16 mouse cellular contexts compared by ENCODE assay signal in genomic region chrX:8178871-8179270, GRCm38 (mm10).
"Had no signal": no experiment of that assay in that cellular context is flagged by ENCODE, and none has a peak within 500 bp of the region (broad histone marks: within the 10 kb centered on the region; RNA-seq: fewer than 3 reads in every experiment).

No protein-coding gene starts in this region.

- H3K9ac ChIP-seq: neural tube, embryonic 12.5 days; neural tube, embryonic 13.5 days; neural tube, embryonic 15.5 days; stomach, embryonic 15.5 days had no signal

- H3K27me3 ChIP-seq: neural tube, embryonic 12.5 days; neural tube, embryonic 13.5 days; neural tube, embryonic 15.5 days; stomach, embryonic 15.5 days had no signal

- H3K36me3 ChIP-seq: neural tube, embryonic 12.5 days; neural tube, embryonic 13.5 days; neural tube, embryonic 15.5 days; stomach, embryonic 15.5 days had no signal

- H3K27ac ChIP-seq: neural tube, embryonic 12.5 days; neural tube, embryonic 13.5 days; neural tube, embryonic 15.5 days; stomach, embryonic 15.5 days had no signal

- DNase-seq: retina, postnatal 1 day; right cerebral cortex, adult 18-20 months; right cerebral cortex, postnatal 14 days; right cerebral cortex, postnatal 25 days; right cerebral cortex, postnatal 4 days; spleen, adult 18-20 months; thymus, adult 18-20 months; thymus, adult 2 months; thymus, postnatal 14 days; thymus, postnatal 25 days; thymus, postnatal 36 days; thymus, postnatal 4 days had no signal

- H3K4me3 ChIP-seq: neural tube, embryonic 12.5 days; neural tube, embryonic 13.5 days; neural tube, embryonic 15.5 days; stomach, embryonic 15.5 days had no signal

- H3K4me1 ChIP-seq: neural tube, embryonic 12.5 days; stomach, embryonic 15.5 days had no signal

- H3K4me2 ChIP-seq: neural tube, embryonic 12.5 days; neural tube, embryonic 13.5 days; neural tube, embryonic 15.5 days; stomach, embryonic 15.5 days had no signal

- H3K9me3 ChIP-seq: neural tube, embryonic 12.5 days; neural tube, embryonic 13.5 days; neural tube, embryonic 15.5 days; stomach, embryonic 15.5 days had no signal
